Mouse (Mus musculus): Measurements from ENCODE around the gene Rhoh. TPM values are rescaled to one million over a fixed set of nuclear protein-coding genes. Genes with fewer than 3 reads are reported as not detected.

Rhoh gene
- polyA plus RNA-seq, 1 experiment from 2014 or later = 0.27 TPM

GRCm38 (mm10) chr5:65919904-65920303, 58.9 kb downstream of the Rhoh start:
- Histone ChIP-seq H3K4me3 (replicated peaks) (no peak overlapping the region), H3K36me3 (no peaks in the 10 kb centered on the region), H3K9me3 (no peaks in the 10 kb centered on the region), H3K27me3 (no peaks in the 10 kb centered on the region), H3K4me1 (replicated peaks) (peaks cover 20% of the 10 kb centered on the region), H3K4me2 (replicated peaks) (no peak overlapping the region), H3K27ac (no peak overlapping the region), H3K9ac (replicated peaks) (no peak overlapping the region)
- 96% methylated on average over 3 of the region's 3 CpGs for WGBS
- ATAC-seq = no peak

GRCm38 (mm10) chr5:65920701-65921426, 59.9 kb downstream of the Rhoh start:
- H3K36me3 ChIP-seq = no peaks in the 10 kb centered on the region
- no peaks in the 10 kb centered on the region for H3K27me3 ChIP-seq
- H3K4me3 ChIP-seq (replicated peaks) = no peak overlapping the region
- H3K9ac ChIP-seq (replicated peaks) = no peak overlapping the region
- no peak for ATAC-seq
- H3K4me1 ChIP-seq (replicated peaks) = peaks cover 20% of the 10 kb centered on the region
- no peak overlapping the region for H3K27ac ChIP-seq
- H3K4me2 ChIP-seq (replicated peaks) = no peak overlapping the region
- WGBS = 78% methylated on average over 12 of the region's 12 CpGs
- H3K9me3 ChIP-seq = no peaks in the 10 kb centered on the region

GRCm38 (mm10) chr5:65921477-65922138, 60.6 kb downstream of the Rhoh start:
- H3K9me3 ChIP-seq = no peaks in the 10 kb centered on the region
- no peak overlapping the region for H3K27ac ChIP-seq
- no peak for ATAC-seq
- H3K9ac ChIP-seq (replicated peaks) = no peak overlapping the region
- 83% methylated on average over 9 of the region's 9 CpGs for WGBS
- H3K4me1 ChIP-seq (replicated peaks) = peaks cover 20% of the 10 kb centered on the region
- H3K4me3 ChIP-seq (replicated peaks) = no peak overlapping the region
- H3K4me2 ChIP-seq (replicated peaks) = no peak overlapping the region
- no peaks in the 10 kb centered on the region for H3K36me3 ChIP-seq
- no peaks in the 10 kb centered on the region for H3K27me3 ChIP-seq

DNA sequence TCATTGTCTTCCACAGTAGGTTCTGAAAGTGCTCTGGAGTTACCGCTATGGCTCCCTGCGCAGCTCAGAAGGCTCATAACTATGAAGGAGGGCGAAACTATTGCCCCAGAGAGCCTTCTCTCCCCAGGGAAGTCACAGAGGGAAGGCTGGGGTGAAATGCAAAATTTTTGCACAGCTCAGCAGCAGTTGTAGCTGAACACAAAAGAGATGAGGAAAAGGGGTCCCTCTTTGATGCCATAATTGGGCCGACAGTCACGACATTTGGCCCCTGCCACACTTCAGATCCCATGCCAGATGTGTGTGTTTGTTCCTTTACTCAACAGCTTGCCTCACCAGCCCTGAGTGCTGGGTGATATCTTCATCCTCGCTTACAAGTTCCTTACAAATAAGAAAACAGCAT, 65.7 kb downstream of the Rhoh start:
- WGBS = 81% methylated on average over 6 of the region's 6 CpGs
- ATAC-seq = no peak
- H3K4me2 ChIP-seq (replicated peaks) = no peak overlapping the region

GRCm38 (mm10) chr5:65929162-65929561, 68.1 kb downstream of the Rhoh start:
- no peaks in the 10 kb centered on the region for H3K4me1 ChIP-seq (replicated peaks)
- H3K36me3 ChIP-seq = no peaks in the 10 kb centered on the region
- no peaks in the 10 kb centered on the region for H3K27me3 ChIP-seq
- no peak overlapping the region for H3K4me2 ChIP-seq (replicated peaks)
- H3K9me3 ChIP-seq = no peaks in the 10 kb centered on the region
- H3K4me3 ChIP-seq (replicated peaks) = no peak overlapping the region
- H3K9ac ChIP-seq (replicated peaks) = no peak overlapping the region
- 95% methylated on average over 7 of the region's 7 CpGs for WGBS
- no peak overlapping the region for H3K27ac ChIP-seq
- no peak for ATAC-seq

More for the DNA sequence above, 65.7 kb downstream of the Rhoh start:
- Histone ChIP-seq H3K27ac (no peak overlapping the region), H3K27me3 (no peaks in the 10 kb centered on the region), H3K36me3 (no peaks in the 10 kb centered on the region), H3K9me3 (no peaks in the 10 kb centered on the region), H3K9ac (replicated peaks) (no peak overlapping the region), H3K4me3 (replicated peaks) (no peak overlapping the region), H3K4me1 (replicated peaks) (no peaks in the 10 kb centered on the region)

- Histone ChIP-seq H3K9me3 (no peaks in the 10 kb centered on the region), H3K4me2 (replicated peaks) (no peak overlapping the region), H3K9ac (replicated peaks) (no peak overlapping the region), H3K27ac (no peak overlapping the region), H3K36me3 (no peaks in the 10 kb centered on the region), H3K4me1 (replicated peaks) (no peaks in the 10 kb centered on the region), H3K27me3 (no peaks in the 10 kb centered on the region), H3K4me3 (replicated peaks) (no peak overlapping the region)
- 79% methylated on average over 4 of the region's 4 CpGs for WGBS
- ATAC-seq = no peak
These were observed 69.2 kb downstream of the Rhoh start for GRCm38 (mm10) chr5:65930171-65930570.

- H3K4me2 ChIP-seq (replicated peaks) = no peak overlapping the region
- H3K36me3 ChIP-seq = no peaks in the 10 kb centered on the region
- no peak overlapping the region for H3K27ac ChIP-seq
- H3K9me3 ChIP-seq = no peaks in the 10 kb centered on the region
- no peak overlapping the region for H3K4me3 ChIP-seq (replicated peaks)
- H3K9ac ChIP-seq (replicated peaks) = no peak overlapping the region
- 91% methylated on average over 4 of the region's 4 CpGs for whole genome bisulfite sequencing
- ATAC-seq = no peak
- no peaks in the 10 kb centered on the region for H3K4me1 ChIP-seq (replicated peaks)
- no peaks in the 10 kb centered on the region for H3K27me3 ChIP-seq
These were observed 72.2 kb downstream of the Rhoh start for GRCm38 (mm10) chr5:65933258-65933657.

GRCm38 (mm10) chr5:65933764-65934163, 72.8 kb downstream of the Rhoh start:
- Histone ChIP-seq H3K9me3 (no peaks in the 10 kb centered on the region), H3K36me3 (no peaks in the 10 kb centered on the region), H3K9ac (replicated peaks) (no peak overlapping the region), H3K4me3 (replicated peaks) (no peak overlapping the region), H3K27ac (no peak overlapping the region), H3K27me3 (no peaks in the 10 kb centered on the region), H3K4me2 (replicated peaks) (no peak overlapping the region), H3K4me1 (replicated peaks) (no peaks in the 10 kb centered on the region)
- 89% methylated on average over 2 of the region's 2 CpGs for WGBS
- ATAC-seq = no peak

DNA sequence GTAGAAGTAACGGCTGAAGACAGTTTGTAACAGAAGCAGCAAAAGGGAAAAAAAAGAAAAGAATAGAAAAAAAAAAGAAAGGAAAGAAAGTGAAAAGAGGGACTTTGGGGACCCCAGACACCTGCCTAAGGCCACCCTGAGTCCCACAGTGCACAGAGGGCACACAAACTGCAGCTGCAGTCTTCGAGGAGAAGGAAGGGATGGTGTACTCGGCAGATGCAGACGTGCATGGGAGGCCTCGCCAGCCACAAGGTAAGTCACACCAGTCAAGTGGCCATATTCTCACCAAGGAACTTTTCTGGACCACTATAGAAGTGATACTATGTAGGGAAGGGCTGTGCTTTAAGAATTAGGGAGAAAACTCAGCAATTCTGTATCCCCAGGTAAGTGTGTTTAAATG, 73.8 kb downstream of the Rhoh start, which contains the start of gene Chrna9:
Gene Chrna9 (plus strand): TSS at position 139 of the 400 bp plus-strand sequence.
- H3K27me3 ChIP-seq = no peaks in the 10 kb centered on the region
- H3K9me3 ChIP-seq = no peaks in the 10 kb centered on the region
- WGBS = 93% methylated on average over 5 of the region's 5 CpGs
- no peaks in the 10 kb centered on the region for H3K4me1 ChIP-seq (replicated peaks)
- H3K4me2 ChIP-seq (replicated peaks) = no peak within 1 kb of the TSS
- no peaks in the 10 kb centered on the region for H3K36me3 ChIP-seq
- H3K27ac ChIP-seq = no peak within 1 kb of the TSS
- no peak within 1 kb of the TSS for H3K4me3 ChIP-seq (replicated peaks)
- ATAC-seq = no peak
- no peak within 1 kb of the TSS for H3K9ac ChIP-seq (replicated peaks)

DNA sequence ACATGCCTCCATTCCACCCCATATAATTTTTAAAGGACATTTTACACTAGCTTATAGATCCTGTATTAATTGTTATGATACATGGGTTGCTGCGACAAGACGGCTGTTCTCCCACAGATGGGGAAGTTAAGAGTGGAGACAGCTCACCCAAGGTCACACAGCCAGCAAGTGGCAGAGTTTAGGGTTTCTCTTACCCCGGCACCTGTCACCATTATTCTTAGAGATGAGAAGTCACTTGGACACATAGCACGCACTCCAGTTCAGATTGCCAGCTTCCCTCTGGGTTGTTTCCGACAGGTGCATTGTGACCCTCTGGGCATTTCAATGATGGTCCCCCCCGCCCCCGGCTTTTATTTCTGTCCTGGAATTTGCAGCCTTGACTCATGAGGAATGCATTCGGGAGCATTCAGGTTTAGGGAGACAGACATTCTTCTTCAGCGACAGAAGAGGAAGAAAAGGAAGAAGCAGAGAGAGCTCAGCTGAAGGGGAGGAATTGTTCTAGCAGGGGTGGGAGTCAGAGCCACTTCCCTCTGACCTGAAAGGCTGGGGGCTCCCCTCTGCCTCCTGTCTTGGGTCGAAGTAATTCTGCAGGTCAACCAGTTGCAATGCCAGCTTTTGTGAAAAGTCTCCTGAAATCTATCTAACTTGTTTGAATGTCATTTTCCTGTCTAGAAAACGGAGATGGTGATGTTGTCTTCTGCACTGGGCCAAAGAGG, 76.2 kb downstream of the Rhoh start:
- 76% methylated on average over 11 of the region's 11 CpGs for WGBS
- H3K36me3 ChIP-seq = no peaks in the 10 kb centered on the region
- H3K27me3 ChIP-seq = no peaks in the 10 kb centered on the region
- H3K4me2 ChIP-seq (replicated peaks) = no peak overlapping the region
- no peak overlapping the region for H3K9ac ChIP-seq (replicated peaks)
- H3K27ac ChIP-seq = no peak overlapping the region
- H3K4me3 ChIP-seq (replicated peaks) = no peak overlapping the region
- ATAC-seq = no peak
- no peaks in the 10 kb centered on the region for H3K4me1 ChIP-seq (replicated peaks)
- no peaks in the 10 kb centered on the region for H3K9me3 ChIP-seq

GRCm38 (mm10) chr5:65937998-65938715, 77.1 kb downstream of the Rhoh start:
- no peaks in the 10 kb centered on the region for H3K4me1 ChIP-seq (replicated peaks)
- ATAC-seq = peak; percentile 85

DNA sequence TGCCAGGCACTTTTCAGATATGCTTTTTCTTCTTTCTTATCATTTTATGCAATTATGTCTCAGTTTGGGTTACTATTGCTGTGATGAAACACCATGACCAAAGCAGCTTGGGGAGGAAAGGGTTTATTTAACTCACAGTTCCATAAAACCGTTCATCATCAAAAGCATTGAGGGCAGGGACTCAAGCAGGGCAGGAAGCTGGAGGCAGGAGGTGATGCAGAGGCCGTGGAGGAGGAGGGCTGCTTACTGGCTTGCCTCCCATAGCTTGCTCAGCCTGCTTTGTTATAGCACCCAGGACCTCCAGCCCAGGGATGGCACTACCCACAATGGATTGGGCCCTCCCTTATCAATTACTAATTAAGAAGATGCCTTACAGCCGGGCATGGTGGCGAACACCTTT, 80.1 kb downstream of the Rhoh start:
- Histone ChIP-seq H3K27ac (no peak overlapping the region), H3K36me3 (no peaks in the 10 kb centered on the region), H3K9me3 (no peaks in the 10 kb centered on the region), H3K9ac (replicated peaks) (no peak overlapping the region), H3K4me3 (replicated peaks) (no peak overlapping the region), H3K4me1 (replicated peaks) (no peaks in the 10 kb centered on the region), H3K4me2 (replicated peaks) (no peak overlapping the region), H3K27me3 (no peaks in the 10 kb centered on the region)
- ATAC-seq = no peak
- 77% methylated on average over 4 of the region's 4 CpGs for WGBS

More at GRCm38 (mm10) chr5:65937998-65938715, 77.1 kb downstream of the Rhoh start:
- H3K9me3 ChIP-seq = no peaks in the 10 kb centered on the region
- H3K27me3 ChIP-seq = no peaks in the 10 kb centered on the region
- 59% methylated on average over 9 of the region's 9 CpGs for WGBS
- no peak overlapping the region for H3K4me3 ChIP-seq (replicated peaks)
- H3K36me3 ChIP-seq = no peaks in the 10 kb centered on the region
- H3K27ac ChIP-seq = 0 out of 2 replicates have a peak overlapping the region, but pooled peaks have one; percentile 19
- no peak overlapping the region for H3K4me2 ChIP-seq (replicated peaks)
- H3K9ac ChIP-seq (replicated peaks) = no peak overlapping the region
